Mouse (Mus musculus) erythroblast, embryonic 14.5 days (primary cell): ENCODE data around the gene Lpin2.

Source experiments
- GATA1 ChIP-seq: IDR thresholded peaks from 2 replicates; pipeline ENCODE4 v1.6.1; 2012; ENCODE audit warnings: low read length, inconsistent platforms, mixed read lengths
- TAL1 ChIP-seq: IDR thresholded peaks from 3 replicates; pipeline ENCODE4 v1.6.1; 2012; ENCODE audit warnings: low read length, inconsistent platforms, mixed read lengths

- TF ChIP-seq GATA1 (no peak), TAL1 (no peak)
These were observed 13.5 kb downstream of the Lpin2 start for GRCm38 (mm10) chr17:71195633-71196391.
